Mouse (Mus musculus): ENCODE results near the gene Gm43720.
A peak's percentile ranks its signal among the peaks of the same experiment; 100 is the strongest.

The Gm43720 gene

GRCm38 (mm10) chr5:138262582-138263240, 17.0 kb downstream of the Gm43720 start:
- no peak for DNase-seq (ENCODE audit: extremely low spot score, low read depth, low spot score)

DNA sequence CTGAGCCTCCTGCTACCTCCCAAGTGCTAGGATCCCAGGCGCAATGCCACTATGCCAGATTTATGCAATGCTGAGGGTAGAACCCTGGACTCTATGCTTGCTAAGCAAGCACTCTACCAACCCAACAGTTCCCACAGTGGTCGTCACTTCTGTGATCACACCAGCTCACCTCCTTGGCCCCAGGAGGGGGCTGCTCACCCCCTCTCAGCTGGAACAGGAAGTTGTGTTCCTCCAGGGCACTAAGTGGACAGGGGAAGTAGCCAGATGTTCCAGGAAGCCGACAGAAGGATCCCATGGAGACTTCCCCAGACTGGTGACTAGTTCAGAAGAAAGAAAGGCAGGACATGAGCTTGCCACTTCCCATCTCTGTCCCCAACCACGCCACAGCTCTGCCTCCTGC, 17.8 kb downstream of the Gm43720 start:
- no peak for DNase-seq (ENCODE audit: extremely low spot score, low read depth, low spot score)

DNA sequence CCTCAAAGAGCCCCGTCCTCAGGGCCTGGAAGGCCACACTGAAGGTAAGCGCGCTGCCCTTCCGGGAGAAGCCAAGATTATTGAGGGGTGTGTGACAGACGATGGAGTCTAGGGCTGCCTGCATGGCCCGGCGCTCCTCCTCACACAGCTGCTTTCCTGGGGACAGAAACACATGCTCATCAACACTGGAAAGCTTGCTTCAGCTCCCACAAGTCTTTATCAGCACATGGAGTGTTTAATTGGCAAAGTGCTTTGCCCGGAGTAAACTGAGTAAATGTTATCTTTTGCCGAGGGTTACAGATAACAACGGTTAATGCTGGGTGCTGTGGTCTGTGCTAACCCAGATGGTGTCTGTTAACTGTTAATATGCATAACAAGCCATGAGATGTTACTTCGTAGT, 18.9 kb downstream of the Gm43720 start:
- DNase-seq (ENCODE audit: extremely low spot score, low read depth, low spot score): no peak

DNA sequence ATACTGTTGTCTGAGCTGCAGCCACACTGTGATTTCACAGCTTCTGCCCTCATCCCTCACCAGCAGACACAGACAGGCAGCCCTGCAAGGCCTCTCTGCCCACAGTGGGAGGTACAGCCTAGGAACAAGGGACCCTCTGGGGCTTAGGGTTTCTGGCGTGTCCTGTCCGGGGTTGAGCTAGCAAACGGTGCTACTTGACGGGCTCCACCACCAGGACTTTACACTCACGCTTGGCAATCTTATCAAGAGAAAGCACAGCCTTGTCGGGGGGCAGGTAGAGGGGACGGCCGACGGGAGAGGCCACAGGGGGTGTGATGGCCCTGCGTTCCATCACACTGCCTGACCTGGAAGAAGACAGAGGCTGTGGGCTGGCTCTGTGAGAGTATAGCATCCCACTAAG, 19.7 kb downstream of the Gm43720 start:
- DNase-seq (ENCODE audit: extremely low spot score, low read depth, low spot score): no peak

GRCm38 (mm10) chr5:138258993-138259392, 20.8 kb downstream of the Gm43720 start:
- no peak for DNase-seq (ENCODE audit: extremely low spot score, low read depth, low spot score)

- DNase-seq (ENCODE audit: extremely low spot score, low read depth, low spot score): no peak
Observed at GRCm38 (mm10) chr5:138258542-138258941, 21.2 kb downstream of the Gm43720 start.

- DNase-seq (ENCODE audit: extremely low spot score, low read depth, low spot score): no peak
Observed at GRCm38 (mm10) chr5:138258078-138258477, 21.7 kb downstream of the Gm43720 start.

DNA sequence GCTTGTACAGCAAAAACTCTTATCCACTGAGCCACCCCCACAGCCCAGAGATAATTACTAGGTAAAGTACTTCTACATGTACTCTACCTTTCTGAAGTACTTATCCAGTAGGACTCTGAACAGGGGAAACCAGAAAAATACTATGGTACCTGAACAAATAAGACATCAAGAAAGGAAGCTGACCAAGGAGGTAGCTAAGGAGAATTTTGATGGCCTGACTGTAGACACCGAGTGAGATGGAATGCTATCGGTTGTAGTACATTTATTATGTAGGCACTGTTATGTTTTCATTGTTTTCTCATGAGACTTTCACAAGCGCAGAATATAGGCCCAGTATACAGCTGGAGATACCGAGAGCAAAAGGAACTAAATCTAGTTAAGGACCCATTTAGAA, 22.2 kb downstream of the Gm43720 start:
- DNase-seq (ENCODE audit: extremely low spot score, low read depth, low spot score): no peak

DNA sequence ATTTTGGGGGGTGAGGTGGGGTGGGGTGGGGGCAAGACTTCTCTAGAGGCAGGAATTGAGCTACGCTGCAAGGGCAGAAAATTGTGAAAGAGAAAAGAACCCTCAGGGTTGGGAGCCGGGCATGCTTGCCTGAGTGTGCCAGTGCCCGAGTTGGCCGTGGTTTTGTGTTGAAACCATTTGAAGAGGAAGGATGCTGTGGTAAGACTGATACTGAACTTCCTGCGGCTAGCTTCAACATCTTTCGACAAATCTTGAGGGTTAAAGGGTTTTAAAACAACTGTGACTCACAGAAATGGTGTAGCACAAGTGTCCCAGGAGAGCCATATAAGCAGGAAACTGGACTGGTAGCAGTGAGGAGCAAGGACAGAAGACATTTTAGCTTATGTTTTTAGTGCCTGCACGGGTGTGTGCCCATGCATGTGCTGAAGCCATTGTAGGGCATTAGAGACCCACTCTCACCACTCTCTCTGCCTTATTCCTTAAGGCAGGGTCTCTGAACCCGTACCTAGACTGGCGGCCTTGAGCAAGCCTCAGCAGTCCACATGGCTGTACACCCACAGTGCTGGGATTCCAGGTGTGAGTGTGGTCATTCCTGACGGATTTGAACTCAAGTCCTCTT, 22.7 kb downstream of the Gm43720 start:
- no peak for DNase-seq (ENCODE audit: extremely low spot score, low read depth, low spot score)

DNA sequence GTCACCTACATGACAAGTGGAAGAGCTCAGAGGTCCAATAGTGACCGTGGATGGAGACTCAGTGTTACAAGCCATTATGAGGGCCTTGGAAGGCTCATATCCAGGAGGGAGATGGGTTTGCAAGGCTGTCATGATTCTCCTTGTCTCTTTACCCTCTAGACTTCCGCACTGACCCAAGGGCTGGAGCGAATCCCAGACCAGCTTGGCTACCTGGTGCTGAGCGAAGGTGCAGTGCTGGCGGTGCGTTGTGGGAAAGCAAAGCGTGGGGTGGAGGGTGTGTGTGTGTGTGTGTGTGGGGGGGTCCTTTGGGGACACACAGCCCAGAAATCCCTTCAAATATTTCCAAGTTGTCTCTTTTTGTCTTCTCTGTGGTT, 23.7 kb downstream of the Gm43720 start:
- DNase-seq (ENCODE audit: extremely low spot score, low read depth, low spot score): no peak

DNA sequence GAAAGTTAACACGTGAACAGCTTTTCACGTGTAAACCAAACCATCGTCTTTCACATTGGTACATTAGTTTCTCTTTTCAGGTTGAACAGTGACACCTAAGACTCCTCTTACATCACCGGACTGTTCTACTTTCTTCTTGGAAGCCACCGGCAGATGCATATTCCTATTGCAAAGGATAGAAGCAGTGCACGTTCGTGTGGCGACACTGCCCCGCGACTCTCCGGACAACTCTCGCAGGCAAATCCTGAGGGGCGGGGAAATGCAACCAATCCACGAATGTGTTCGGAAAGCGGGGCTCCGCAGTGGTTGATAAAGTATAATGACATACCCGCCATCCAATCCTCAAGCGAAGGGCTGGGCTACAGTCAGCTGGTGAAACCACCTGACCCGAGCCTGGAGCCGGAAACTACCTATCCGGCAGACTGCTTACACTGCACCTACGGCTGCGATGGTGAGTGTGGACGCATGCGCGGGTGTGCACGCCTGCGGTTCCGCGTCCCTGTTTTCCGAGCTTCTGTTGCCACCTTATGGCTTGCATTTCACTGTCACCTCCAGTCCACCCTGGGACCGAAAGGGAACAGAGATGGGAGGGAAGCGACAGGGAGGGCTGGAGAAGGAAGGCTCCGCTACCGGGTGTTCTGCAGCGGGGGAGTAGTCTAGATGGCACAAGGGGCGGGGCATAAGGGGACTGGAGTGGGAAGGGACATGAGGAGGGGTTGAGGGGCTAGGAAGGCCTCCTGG, 24.2 kb downstream of the Gm43720 start, which contains the start of gene Lamtor4:
Lamtor4 (plus strand) TSS at position 130 of the 741 bp plus-strand sequence.
- DNase-seq (ENCODE audit: extremely low spot score, low read depth, low spot score): peak; percentile 89

GRCm38 (mm10) chr5:138253061-138253460, 26.7 kb downstream of the Gm43720 start:
- no peak for DNase-seq (ENCODE audit: extremely low spot score, low read depth, low spot score)

- DNase-seq (ENCODE audit: extremely low spot score, low read depth, low spot score): no peak
Observed at GRCm38 (mm10) chr5:138251144-138251543, 28.6 kb downstream of the Gm43720 start.

- no peak for DNase-seq (ENCODE audit: extremely low spot score, low read depth, low spot score)
Observed at GRCm38 (mm10) chr5:138241511-138241910, 38.2 kb downstream of the Gm43720 start.

GRCm38 (mm10) chr5:138234224-138234623, 45.5 kb downstream of the Gm43720 start:
- DNase-seq (ENCODE audit: extremely low spot score, low read depth, low spot score): no peak

DNA sequence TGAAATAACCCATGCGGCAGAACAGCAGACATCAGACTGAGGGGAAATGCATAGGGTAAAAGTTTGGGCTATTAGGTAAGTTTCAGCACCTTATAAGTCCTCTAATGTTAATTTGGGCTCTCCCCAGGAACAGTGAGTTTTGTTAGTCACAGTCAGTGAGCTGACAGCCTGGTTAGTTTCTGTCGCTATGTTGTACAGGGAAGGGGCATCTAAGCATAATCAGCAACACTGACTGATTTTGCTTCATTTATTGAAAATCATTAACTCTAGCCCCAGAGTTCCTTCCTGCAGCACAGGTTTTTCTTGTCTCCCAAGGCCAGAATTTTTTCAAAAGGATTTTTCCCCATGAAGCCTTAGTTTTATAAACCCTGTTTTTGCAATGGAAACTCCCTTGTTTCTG, 46.0 kb downstream of the Gm43720 start:
- DNase-seq (ENCODE audit: extremely low spot score, low read depth, low spot score): no peak

DNA sequence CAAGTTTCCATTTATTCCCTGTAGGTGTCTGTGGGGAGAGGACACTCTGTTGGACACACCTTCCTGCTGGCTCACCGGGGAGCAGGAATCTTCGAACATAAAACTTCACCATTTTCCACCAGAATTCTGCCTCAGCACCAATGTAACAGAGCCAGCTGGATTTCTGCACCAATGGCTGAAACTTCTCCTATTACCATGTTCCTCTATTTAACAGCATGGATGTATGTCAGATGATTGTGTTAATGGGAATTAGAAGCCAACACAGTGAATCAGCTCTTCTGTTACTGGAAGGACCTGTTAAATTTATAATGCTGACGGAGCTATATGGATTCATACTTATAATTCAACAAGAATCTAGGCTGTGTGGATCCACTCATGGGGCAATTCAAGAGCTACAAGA, 50.2 kb downstream of the Gm43720 start:
- DNase-seq (ENCODE audit: extremely low spot score, low read depth, low spot score): no peak

- no peak for DNase-seq (ENCODE audit: extremely low spot score, low read depth, low spot score)
Observed at GRCm38 (mm10) chr5:138228026-138228425, 51.7 kb downstream of the Gm43720 start.

GRCm38 (mm10) chr5:138227367-138227766, 52.4 kb downstream of the Gm43720 start:
- no peak for DNase-seq (ENCODE audit: extremely low spot score, low read depth, low spot score)

GRCm38 (mm10) chr5:138226491-138226890, 53.3 kb downstream of the Gm43720 start:
- no peak for DNase-seq (ENCODE audit: extremely low spot score, low read depth, low spot score)

- no peak for DNase-seq (ENCODE audit: extremely low spot score, low read depth, low spot score)
Observed at GRCm38 (mm10) chr5:138225700-138226099, 54.1 kb downstream of the Gm43720 start, which contains the start of gene Nxpe5. Gene Nxpe5 (plus strand): TSS chr5:138225898.

DNA sequence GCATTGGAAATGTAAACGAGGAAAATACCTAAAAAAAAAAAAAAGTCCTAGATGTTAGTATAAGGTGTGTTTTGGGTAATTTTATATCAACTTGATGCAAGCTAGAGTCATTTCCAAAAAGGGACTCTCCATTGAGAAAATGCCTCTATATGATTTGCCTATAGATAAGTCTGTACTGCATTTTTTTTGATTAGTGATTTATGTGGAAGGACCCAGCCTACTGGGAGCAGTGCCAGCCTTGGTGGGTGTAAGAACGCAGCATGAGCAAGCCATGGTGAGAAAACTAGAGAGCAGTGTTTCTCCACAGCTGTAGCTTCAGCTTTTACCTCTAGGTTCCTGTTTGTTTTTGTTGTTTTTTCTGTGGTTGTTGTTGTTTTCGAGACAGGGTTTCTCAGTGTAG, 56.5 kb downstream of the Gm43720 start:
- DNase-seq (ENCODE audit: extremely low spot score, low read depth, low spot score): no peak
